Mouse (Mus musculus): ENCODE measurements around the gene Il22ra1.

- no peak for TF ChIP-seq GATA1 (IDR thresholded peaks at IDR 0.05; ENCODE audit: borderline replicate concordance, low read length)
- TF ChIP-seq FLI1 (IDR thresholded peaks at IDR 0.05; ENCODE audit: low read length), result no peak
Measured at GRCm38 (mm10) chr4:135768572-135769526, 40.9 kb downstream of the Il22ra1 start.

Measured in megakaryocyte, embryonic 14.5 days (primary cell).